Mouse (Mus musculus): Measurements from ENCODE around the gene Rnf8. TPM values are rescaled to one million over a fixed set of nuclear protein-coding genes. Genes with fewer than 3 reads are reported as not detected.

The Rnf8 gene
- total and polyA plus RNA-seq, 3 experiments = 15.6 to 19.2 (median 18.1) TPM

DNA sequence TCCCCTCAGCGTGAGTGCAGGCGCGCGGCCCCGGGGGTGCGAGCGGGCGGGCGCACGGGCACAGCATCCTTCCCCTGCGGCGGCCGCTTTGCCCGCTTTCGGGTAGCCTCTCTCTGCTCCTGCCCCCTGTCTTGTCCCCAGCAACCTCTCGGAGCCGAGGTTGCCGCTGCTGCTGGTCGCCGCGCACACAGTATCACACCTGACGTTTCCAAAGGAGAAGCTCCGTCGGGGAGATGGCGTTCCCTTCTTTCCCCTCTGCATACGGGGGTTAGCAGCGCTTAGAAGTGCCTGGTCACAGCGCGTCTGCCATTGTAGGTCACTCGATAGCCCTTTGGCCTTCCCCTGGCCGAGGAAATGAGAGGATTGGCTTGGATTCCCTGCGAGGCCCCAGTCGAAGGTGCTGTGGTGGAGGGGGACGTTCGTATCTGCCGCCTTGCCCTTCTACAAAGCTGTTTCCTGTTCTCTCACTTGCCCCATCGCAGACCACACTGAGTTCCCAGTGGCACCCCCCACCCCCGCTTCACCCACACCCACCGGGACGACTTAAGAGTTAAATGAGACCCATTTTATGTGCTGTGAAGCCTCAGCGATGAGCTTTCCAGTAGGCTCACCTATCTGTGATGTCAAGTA is 46.3 kb downstream of the Rnf8 start:
- Histone ChIP-seq H3K4me3 (peak overlapping the region; percentile 82), H3K27me3 (ENCODE audit: control insufficient read depth, insufficient read depth, low read length) (no peaks in the 10 kb centered on the region), H3K36me3 (ENCODE audit: control insufficient read depth, insufficient read depth, low read length) (no peaks in the 10 kb centered on the region), H3K79me2 (replicated peaks; ENCODE audit: control insufficient read depth, insufficient read depth, low read length) (0 out of 2 replicates have a peak, but pooled peaks cover 1% of the 10 kb centered on the region), H3K27ac (peak overlapping the region; percentile 90), H3K9ac (ENCODE audit: low read depth, low read length) (peak overlapping the region; percentile 96), H3K4me1 (ENCODE audit: control insufficient read depth, insufficient read depth, low read length) (no peaks in the 10 kb centered on the region; the same call in 1 of the 2 replicates)
- under 1% methylated on average over 38 of the region's 41 CpGs for WGBS
- DNase-seq = no peak
- TF ChIP-seq EP300 (IDR thresholded peaks at IDR 0.05; ENCODE audit: insufficient read depth, low read depth, low read length) (no peak), CTCF (IDR thresholded peaks at IDR 0.05) (no peak), POLR2A (IDR thresholded peaks at IDR 0.05; ENCODE audit: insufficient read depth, low read depth, low read length) (no peak)
- intact Hi-C loops (cut with DNase I) = loop anchor here (2.0 kb wide), 2 partner anchors 46 to 56 kb away; partner anchors contain the start of genes Ccdc167, Gm28043 and Rnf8

DNA sequence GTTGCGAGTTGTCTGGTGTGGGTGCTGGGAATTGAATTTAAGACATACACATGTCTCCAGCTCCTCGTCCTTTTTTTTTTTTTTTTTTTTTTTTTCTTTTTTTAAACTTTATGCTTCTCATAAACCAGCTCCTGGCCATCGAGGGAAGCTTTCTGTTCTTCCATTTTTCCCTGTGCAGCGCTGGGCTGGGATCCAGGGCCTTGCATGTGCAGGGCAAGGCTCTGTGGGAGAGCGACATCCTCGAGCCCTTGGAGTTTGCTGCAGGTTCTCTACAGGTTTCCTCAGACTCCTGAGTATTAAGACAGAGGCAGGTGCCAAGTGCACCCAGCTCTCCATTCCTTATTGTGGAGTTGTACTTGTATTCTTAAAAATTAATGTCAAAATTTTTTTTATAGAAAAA is 47.6 kb downstream of the Rnf8 start:
- Histone ChIP-seq H3K9ac (ENCODE audit: low read depth, low read length) (no peak overlapping the region), H3K4me1 (ENCODE audit: control insufficient read depth, insufficient read depth, low read length) (no peaks in the 10 kb centered on the region; the same call in 1 of the 2 replicates), H3K4me3 (no peak overlapping the region), H3K27ac (no peak overlapping the region), H3K79me2 (replicated peaks; ENCODE audit: control insufficient read depth, insufficient read depth, low read length) (0 out of 2 replicates have a peak, but pooled peaks cover 4% of the 10 kb centered on the region), H3K36me3 (ENCODE audit: control insufficient read depth, insufficient read depth, low read length) (no peaks in the 10 kb centered on the region), H3K27me3 (ENCODE audit: control insufficient read depth, insufficient read depth, low read length) (no peaks in the 10 kb centered on the region)
- intact Hi-C loops (cut with DNase I) = no loop called here
- TF ChIP-seq CTCF (IDR thresholded peaks at IDR 0.05) (no peak), POLR2A (IDR thresholded peaks at IDR 0.05; ENCODE audit: insufficient read depth, low read depth, low read length) (no peak), EP300 (IDR thresholded peaks at IDR 0.05; ENCODE audit: insufficient read depth, low read depth, low read length) (no peak)
- no peak for DNase-seq
- WGBS = 79% methylated on average over 6 of the region's 6 CpGs

- Histone ChIP-seq H3K4me3 (no peak overlapping the region), H3K79me2 (replicated peaks; ENCODE audit: control insufficient read depth, insufficient read depth, low read length) (peaks cover 4% of the 10 kb centered on the region; the same call in 1 of the 2 replicates), H3K27me3 (ENCODE audit: control insufficient read depth, insufficient read depth, low read length) (no peaks in the 10 kb centered on the region), H3K36me3 (ENCODE audit: control insufficient read depth, insufficient read depth, low read length) (no peaks in the 10 kb centered on the region), H3K9ac (ENCODE audit: low read depth, low read length) (no peak overlapping the region), H3K27ac (no peak overlapping the region), H3K4me1 (ENCODE audit: control insufficient read depth, insufficient read depth, low read length) (peaks cover 3% of the 10 kb centered on the region)
- intact Hi-C loops (cut with DNase I) = no loop called here
- TF ChIP-seq CTCF (IDR thresholded peaks at IDR 0.05) (no peak), POLR2A (IDR thresholded peaks at IDR 0.05; ENCODE audit: insufficient read depth, low read depth, low read length) (no peak), EP300 (IDR thresholded peaks at IDR 0.05; ENCODE audit: insufficient read depth, low read depth, low read length) (no peak)
- no peak for DNase-seq
- 72% methylated on average over 10 of the region's 10 CpGs for WGBS
Observed at GRCm38 (mm10) chr17:29668051-29668986, 53.7 kb downstream of the Rnf8 start.

GRCm38 (mm10) chr17:29669030-29669429 is 54.4 kb downstream of the Rnf8 start:
- H3K36me3 ChIP-seq (ENCODE audit: control insufficient read depth, insufficient read depth, low read length) = no peaks in the 10 kb centered on the region

DNA sequence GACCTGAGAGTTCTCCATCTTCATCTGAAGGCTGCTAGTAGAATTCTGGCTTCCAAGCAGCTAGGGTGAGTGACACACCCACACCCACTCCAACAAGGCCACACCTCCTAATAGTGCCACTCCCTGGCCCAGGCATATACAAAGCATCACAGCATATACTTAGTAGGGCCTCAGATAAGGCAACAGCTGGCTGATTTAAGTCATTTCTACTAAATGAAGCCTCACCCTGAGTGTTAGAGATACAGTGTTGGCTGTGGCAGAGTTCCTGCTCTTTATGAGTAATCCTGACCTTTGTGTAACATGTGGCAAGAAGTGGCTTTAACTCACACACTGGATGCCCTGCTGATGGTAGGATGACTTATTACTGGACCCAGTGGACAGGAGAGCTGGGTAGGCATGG is 55.3 kb downstream of the Rnf8 start:
- no peaks in the 10 kb centered on the region for H3K36me3 ChIP-seq (ENCODE audit: control insufficient read depth, insufficient read depth, low read length)

More at GRCm38 (mm10) chr17:29669030-29669429, 54.4 kb downstream of the Rnf8 start:
- H3K79me2 ChIP-seq (replicated peaks; ENCODE audit: control insufficient read depth, insufficient read depth, low read length) = peaks cover 4% of the 10 kb centered on the region; the same call in 1 of the 2 replicates
- no peak overlapping the region for H3K9ac ChIP-seq (ENCODE audit: low read depth, low read length)
- 84% methylated on average over 4 of the region's 4 CpGs for WGBS
- no peak overlapping the region for H3K27ac ChIP-seq
- no peak for DNase-seq
- no peak overlapping the region for H3K4me3 ChIP-seq
- no peaks in the 10 kb centered on the region for H3K27me3 ChIP-seq (ENCODE audit: control insufficient read depth, insufficient read depth, low read length)
- peaks cover 3% of the 10 kb centered on the region for H3K4me1 ChIP-seq (ENCODE audit: control insufficient read depth, insufficient read depth, low read length)
- intact Hi-C loops (cut with DNase I) = no loop called here
- TF ChIP-seq CTCF (IDR thresholded peaks at IDR 0.05) (no peak), POLR2A (IDR thresholded peaks at IDR 0.05; ENCODE audit: insufficient read depth, low read depth, low read length) (no peak), EP300 (IDR thresholded peaks at IDR 0.05; ENCODE audit: insufficient read depth, low read depth, low read length) (no peak)

More for the DNA sequence above, 55.3 kb downstream of the Rnf8 start:
- Histone ChIP-seq H3K79me2 (replicated peaks; ENCODE audit: control insufficient read depth, insufficient read depth, low read length) (peaks cover 4% of the 10 kb centered on the region; the same call in 1 of the 2 replicates), H3K9ac (ENCODE audit: low read depth, low read length) (no peak overlapping the region), H3K27ac (no peak overlapping the region), H3K27me3 (ENCODE audit: control insufficient read depth, insufficient read depth, low read length) (no peaks in the 10 kb centered on the region), H3K4me3 (no peak overlapping the region), H3K4me1 (ENCODE audit: control insufficient read depth, insufficient read depth, low read length) (peaks cover 3% of the 10 kb centered on the region)
- intact Hi-C loops (cut with DNase I) = no loop called here
- no peak for DNase-seq
- TF ChIP-seq CTCF (IDR thresholded peaks at IDR 0.05) = no peak
- TF ChIP-seq EP300 (IDR thresholded peaks at IDR 0.05; ENCODE audit: insufficient read depth, low read depth, low read length) = no peak
- no peak for TF ChIP-seq POLR2A (IDR thresholded peaks at IDR 0.05; ENCODE audit: insufficient read depth, low read depth, low read length)
